Mouse (Mus musculus) kidney, embryonic 15.5 days (tissue): ENCODE results near the gene Slitrk2. TPM values are rescaled to one million over a fixed set of nuclear protein-coding genes. Genes with fewer than 3 reads are reported as not detected.

Experiments
- ATAC-seq: fragments of 200-750 bp; cut with Nextera tagmentation; replicated peaks from 2 replicates; pipeline ENCODE4 v1.8.0; 2017; ENCODE audit warnings: moderate TSS enrichment; ENCODE audit not compliant: low FRiP score
- H3K27ac ChIP-seq: fragments of 300-500 bp; sonication (generic); 2 replicates; pipeline ENCODE4 v1.5.1; 2015; ENCODE audit warnings: mild to moderate bottlenecking, inconsistent platforms
- H3K27me3 ChIP-seq: fragments of 300-500 bp; sonication (generic); 2 replicates; pipeline ENCODE4 v1.6.1; 2015; ENCODE audit warnings: inconsistent platforms
- H3K36me3 ChIP-seq: fragments of 300-500 bp; sonication (generic); 2 replicates; pipeline ENCODE4 v1.6.1; 2015; ENCODE audit warnings: inconsistent platforms
- H3K4me1 ChIP-seq: fragments of 300-500 bp; sonication (generic); 2 replicates; pipeline ENCODE4 v1.6.1; 2015; ENCODE audit warnings: inconsistent platforms
- H3K4me2 ChIP-seq: fragments of 300-500 bp; sonication (generic); 2 replicates; pipeline ENCODE4 v1.6.1; 2015; ENCODE audit warnings: moderate library complexity, mild to moderate bottlenecking, inconsistent platforms
- H3K4me3 ChIP-seq: fragments of 300-500 bp; sonication (generic); replicated peaks from 2 replicates; pipeline ENCODE4 v1.5.1; 2015; ENCODE audit warnings: mild to moderate bottlenecking, inconsistent platforms
- H3K9ac ChIP-seq: fragments of 300-500 bp; sonication (generic); 2 replicates; pipeline ENCODE4 v1.6.1; 2015; ENCODE audit warnings: mild to moderate bottlenecking, inconsistent platforms
- H3K9me3 ChIP-seq: fragments of 300-500 bp; sonication (generic); replicated peaks from 2 replicates; pipeline ENCODE4 v1.6.1; 2016; ENCODE audit warnings: inconsistent platforms
- WGBS: fragments of 180-500 bp; shearing (Covaris S2); methylation state at CpG from one replicate; pipeline ENCODE4 v1.1.7; 2015; ENCODE audit warnings: mixed read lengths; 5-methylcytosine and 5-hydroxymethylcytosine counted together
- polyA plus RNA-seq: library from polyadenylated mRNA; unstranded; fragments of >200 nt; fragmentation: Nextera tagmentation; extraction: Ambion mirVana; gene quantifications from 2 replicates; pipeline ENCODE4 v1.2.1, GENCODE M21; 2015

Slitrk2 gene
- 0.71 and 0.74 TPM in 2 replicates for polyA plus RNA-seq

DNA sequence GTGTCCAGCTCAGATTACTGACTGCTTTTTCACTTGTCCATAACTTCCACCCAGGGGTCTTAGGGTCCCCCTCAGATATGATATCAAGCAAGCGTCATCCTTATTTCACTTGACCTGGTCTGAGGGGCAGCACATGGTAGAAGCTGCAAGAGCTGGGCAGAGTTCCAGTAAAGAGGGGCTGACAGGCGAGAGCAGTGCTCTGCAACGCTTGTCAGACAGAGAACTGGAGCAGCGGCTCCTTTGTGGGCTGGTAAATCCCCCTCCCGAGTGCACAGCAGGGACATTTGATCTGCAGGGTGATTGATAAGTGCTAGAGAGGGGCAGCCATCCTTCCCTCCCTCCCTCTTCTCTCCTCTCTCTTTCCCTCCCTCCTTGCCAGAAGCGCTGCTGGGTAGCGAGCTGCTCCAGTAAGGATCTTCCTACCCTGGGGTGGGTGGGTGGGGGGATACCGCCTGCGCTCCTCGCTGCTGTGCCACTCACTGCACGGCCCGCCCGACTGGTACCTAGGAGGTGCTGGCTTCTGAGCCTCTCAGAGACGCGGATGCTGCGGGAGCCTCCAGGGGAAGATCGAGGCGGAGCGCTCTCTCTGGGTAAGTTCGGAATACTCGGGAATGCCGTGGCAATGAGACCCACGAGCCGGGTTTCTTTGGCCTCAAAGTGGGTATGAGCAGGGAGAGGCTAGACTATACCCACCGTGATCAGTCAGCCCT, at the start of gene Slitrk2:
Slitrk2 (plus strand) TSS at position 408 of the 710 bp plus-strand sequence.
- Histone ChIP-seq H3K4me1 (no peaks in the 10 kb centered on the region), H3K27ac (no peak within 1 kb of the TSS), H3K9ac (no peak within 1 kb of the TSS), H3K9me3 (no peaks in the 10 kb centered on the region), H3K4me2 (peak within 1 kb of the TSS; percentile 59), H3K36me3 (no peaks in the 10 kb centered on the region), H3K4me3 (peak within 1 kb of the TSS; percentile 34), H3K27me3 (peaks cover 8% of the 10 kb centered on the region; the same call in 1 of the 2 replicates)
- 18% methylated on average over 25 of the region's 25 CpGs for WGBS
- ATAC-seq = peak; percentile 70

DNA sequence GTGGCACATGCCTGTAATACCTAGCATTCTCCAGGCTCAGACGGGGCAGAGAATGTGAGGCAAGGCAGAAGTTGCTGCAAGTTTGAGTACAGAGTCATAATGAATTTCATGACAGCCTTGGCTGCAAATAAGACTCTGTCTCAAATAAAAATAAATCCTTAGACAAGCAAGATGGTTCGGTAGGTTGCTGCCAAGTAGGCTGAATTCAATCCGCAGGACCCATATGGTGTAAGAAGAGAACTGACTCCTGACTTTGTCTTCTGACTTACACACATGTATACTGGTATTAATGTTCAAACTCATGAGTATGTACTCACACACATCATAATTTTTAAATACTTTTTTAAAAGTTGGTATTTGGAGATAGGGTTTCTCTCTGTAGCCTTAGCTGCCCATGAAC, 43.6 kb upstream of the Slitrk2 start:
- no peak overlapping the region for H3K27ac ChIP-seq
- no peaks in the 10 kb centered on the region for H3K4me1 ChIP-seq
- no peaks in the 10 kb centered on the region for H3K36me3 ChIP-seq
- ATAC-seq = no peak
- no peak overlapping the region for H3K4me2 ChIP-seq
- no peaks in the 10 kb centered on the region for H3K27me3 ChIP-seq
- H3K9me3 ChIP-seq = no peaks in the 10 kb centered on the region
- H3K9ac ChIP-seq = no peak overlapping the region
- 77% methylated on average over 3 of the region's 3 CpGs for WGBS
- no peak overlapping the region for H3K4me3 ChIP-seq

DNA sequence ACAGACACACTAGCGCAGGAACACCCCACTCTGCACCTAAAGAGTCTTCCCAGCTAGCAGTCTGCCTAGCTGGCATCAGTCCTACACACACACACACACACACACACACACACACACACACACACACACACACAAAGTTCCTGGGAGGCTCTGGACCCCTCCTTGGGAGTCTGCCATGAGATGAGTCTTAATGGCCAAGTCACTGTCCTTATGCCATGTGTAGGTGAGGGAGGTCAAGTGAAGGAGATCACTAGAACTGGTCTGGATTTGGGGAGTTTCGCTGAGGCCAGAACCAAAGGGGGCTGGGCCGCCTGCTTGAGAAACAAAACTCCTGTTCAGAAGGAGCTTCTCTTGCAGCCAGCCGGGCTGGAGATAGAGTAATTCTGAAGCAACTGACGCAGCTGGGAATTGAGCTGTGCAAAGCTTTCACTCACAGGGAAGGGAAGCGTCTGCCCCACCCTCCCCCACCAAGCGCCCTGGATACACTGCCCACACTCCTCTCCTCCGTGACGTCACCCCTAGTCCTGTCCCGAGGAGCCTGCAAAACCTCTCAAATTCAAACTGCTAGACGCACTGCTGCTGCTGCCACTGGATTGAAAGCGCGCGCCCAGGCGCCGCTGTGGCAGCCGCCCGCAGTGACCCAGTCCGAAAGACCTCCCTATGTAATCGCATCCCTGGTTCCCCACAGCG, 3.5 kb downstream of the Slitrk2 start:
- no peaks in the 10 kb centered on the region for H3K36me3 ChIP-seq
- 9% methylated on average over 20 of the region's 21 CpGs for WGBS
- no peaks in the 10 kb centered on the region for H3K9me3 ChIP-seq
- peak overlapping the region; percentile 62 for H3K4me2 ChIP-seq
- H3K27ac ChIP-seq = no peak overlapping the region
- no peaks in the 10 kb centered on the region for H3K4me1 ChIP-seq
- H3K9ac ChIP-seq = no peak overlapping the region
- H3K27me3 ChIP-seq = peaks cover 15% of the 10 kb centered on the region; the same call in 1 of the 2 replicates
- H3K4me3 ChIP-seq = peak overlapping the region; percentile 42
- ATAC-seq = peak; percentile 91

DNA sequence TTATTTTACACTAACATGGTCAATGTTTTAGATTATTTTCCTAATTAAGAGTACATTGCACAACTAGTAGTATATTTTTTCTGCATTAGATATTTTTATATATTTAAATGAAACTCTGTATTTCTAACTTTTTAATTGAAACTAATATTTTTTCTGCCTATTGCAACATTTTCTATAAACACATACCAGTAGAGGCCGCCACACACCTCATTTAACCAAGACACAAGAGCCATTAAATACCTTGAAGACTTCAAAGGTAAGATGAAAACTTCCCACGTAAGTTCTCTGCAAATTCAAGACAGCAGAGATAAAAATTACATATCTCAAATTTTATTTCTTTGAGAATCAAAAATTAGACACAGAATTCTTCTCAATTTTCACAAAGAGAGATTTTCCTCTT, 8.2 kb downstream of the Slitrk2 start:
- Histone ChIP-seq H3K4me2 (no peak overlapping the region), H3K4me3 (no peak overlapping the region), H3K9me3 (no peaks in the 10 kb centered on the region), H3K27me3 (peaks cover 15% of the 10 kb centered on the region; the same call in 1 of the 2 replicates), H3K9ac (no peak overlapping the region), H3K4me1 (no peaks in the 10 kb centered on the region), H3K27ac (no peak overlapping the region), H3K36me3 (no peaks in the 10 kb centered on the region)
- ATAC-seq = no peak
- WGBS = 26% methylated on average over 2 of the region's 2 CpGs

DNA sequence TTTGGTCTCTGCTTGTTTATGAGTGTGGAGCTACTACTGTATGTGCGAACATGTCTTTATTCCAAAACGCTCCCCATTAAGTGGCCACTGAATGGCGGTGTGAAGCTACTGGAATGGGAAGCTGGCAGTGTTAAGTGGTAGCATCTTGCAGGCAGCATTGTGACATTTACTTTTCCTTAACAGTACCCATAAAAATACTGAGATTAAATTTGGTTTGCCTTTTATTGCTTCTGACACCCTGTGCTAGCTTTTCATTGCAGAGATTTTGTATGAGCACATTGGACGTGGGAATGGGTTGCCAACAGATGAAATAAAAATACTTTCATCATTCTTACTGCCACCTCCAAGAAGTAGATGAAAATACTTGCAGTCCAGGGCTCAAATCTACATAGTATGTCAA, 27.8 kb downstream of the Slitrk2 start:
- WGBS = 92% methylated on average over 4 of the region's 4 CpGs
- H3K4me1 ChIP-seq = no peaks in the 10 kb centered on the region
- H3K9me3 ChIP-seq = no peaks in the 10 kb centered on the region
- ATAC-seq = no peak
- no peaks in the 10 kb centered on the region for H3K36me3 ChIP-seq
- no peak overlapping the region for H3K4me3 ChIP-seq
- H3K27me3 ChIP-seq = no peaks in the 10 kb centered on the region
- no peak overlapping the region for H3K4me2 ChIP-seq
- no peak overlapping the region for H3K9ac ChIP-seq
- H3K27ac ChIP-seq = no peak overlapping the region

DNA sequence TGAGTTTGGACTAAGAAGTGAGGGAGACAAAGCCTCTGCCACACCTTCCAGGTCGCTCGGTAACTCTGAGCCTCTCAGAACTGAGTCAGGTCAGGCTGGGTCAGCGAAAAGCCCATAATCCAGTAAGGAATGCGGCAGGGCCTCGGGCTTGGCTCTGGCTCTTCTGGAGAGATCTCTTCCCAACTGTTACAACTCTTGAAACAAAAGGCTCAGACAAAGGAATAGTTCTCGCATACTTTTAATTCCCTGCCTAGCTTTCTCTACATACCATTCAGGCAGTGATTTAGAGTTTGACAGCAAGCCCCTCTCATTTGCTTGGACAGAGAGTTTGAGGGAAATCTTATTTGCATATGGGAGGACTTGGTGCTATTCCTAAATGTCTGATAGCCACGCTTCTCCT, 29.5 kb downstream of the Slitrk2 start:
- Histone ChIP-seq H3K4me2 (no peak overlapping the region), H3K4me3 (no peak overlapping the region), H3K9me3 (no peaks in the 10 kb centered on the region), H3K27ac (no peak overlapping the region), H3K36me3 (no peaks in the 10 kb centered on the region), H3K27me3 (no peaks in the 10 kb centered on the region), H3K4me1 (no peaks in the 10 kb centered on the region), H3K9ac (no peak overlapping the region)
- no peak for ATAC-seq
- WGBS = 40% methylated on average over 7 of the region's 7 CpGs
